Mouse (Mus musculus): Measurements from ENCODE around the gene Rps27. TPM values are rescaled to one million over a fixed set of nuclear protein-coding genes. Genes with fewer than 3 reads are reported as not detected.

Gene Rps27
- polyA plus RNA-seq, 1 experiment from 2014 or later, result 1,909 TPM

DNA sequence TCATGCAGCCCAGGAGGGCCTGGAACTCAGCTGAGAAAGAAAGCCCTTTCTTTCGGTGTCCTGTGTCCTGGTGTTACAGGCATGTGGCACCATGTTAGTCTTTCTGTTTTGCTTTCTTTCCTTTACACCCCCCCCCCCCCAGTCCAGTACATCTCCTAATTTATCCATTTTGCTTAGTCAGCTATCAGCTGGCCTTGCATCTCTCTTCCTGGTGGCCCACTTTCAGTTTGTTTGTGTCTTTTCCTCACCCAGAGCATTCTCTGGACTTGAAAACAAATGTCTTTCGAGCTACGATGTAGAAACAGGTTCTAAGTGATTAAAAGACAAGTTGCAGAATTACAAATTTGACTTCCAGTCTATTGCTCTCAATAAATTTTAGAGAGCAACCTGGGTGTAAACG lies 9.0 kb upstream of the Rps27 start:
- no peak overlapping the region for H3K4me2 ChIP-seq (replicated peaks; ENCODE audit: low read depth, low read length)
- peaks cover 6% of the 10 kb centered on the region; the same call in 1 of the 2 replicates for H3K36me3 ChIP-seq (ENCODE audit: insufficient read depth, low read length)
- H3K9me3 ChIP-seq (ENCODE audit: low read length), result no peaks in the 10 kb centered on the region
- H3K9ac ChIP-seq (replicated peaks; ENCODE audit: low read depth), result no peak overlapping the region
- 86% methylated on average over 4 of the region's 4 CpGs for WGBS
- H3K27ac ChIP-seq (ENCODE audit: low read length), result no peak overlapping the region
- H3K4me1 ChIP-seq (ENCODE audit: insufficient read depth, low read depth, low read length), result peaks cover 4% of the 10 kb centered on the region
- no peak for TF ChIP-seq EP300 (IDR thresholded peaks at IDR 0.05)
- TF ChIP-seq CTCF (IDR thresholded peaks at IDR 0.05), result no peak
- ATAC-seq (no peak), DNase-seq (ENCODE audit: low spot score) (no peak)
- no peak overlapping the region for H3K4me3 ChIP-seq (ENCODE audit: low read depth, low read length)
- H3K27me3 ChIP-seq (replicated peaks; ENCODE audit: insufficient read depth, low read length), result no peaks in the 10 kb centered on the region

DNA sequence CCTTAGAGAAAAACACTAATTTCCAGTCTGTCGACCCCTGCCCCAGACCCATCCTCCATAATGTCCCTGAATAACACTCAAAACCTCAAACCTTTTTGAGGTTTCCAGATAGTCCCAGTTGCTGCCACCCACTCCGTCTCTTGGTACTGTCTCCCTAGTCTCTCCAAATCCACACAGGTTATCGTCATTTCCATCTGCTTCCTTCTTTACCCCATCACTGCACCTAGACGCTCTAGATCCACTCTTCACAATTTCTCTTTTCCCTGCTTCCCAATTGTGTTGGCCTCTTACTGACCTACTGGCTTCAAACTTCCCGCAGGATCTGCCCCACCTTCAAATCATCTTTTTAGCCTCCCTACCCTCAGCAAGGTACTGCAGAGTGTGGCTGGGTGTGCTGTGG lies 7.7 kb upstream of the Rps27 start:
- peak overlapping the region; percentile 50 for H3K4me3 ChIP-seq (ENCODE audit: low read depth, low read length)
- H3K4me2 ChIP-seq (replicated peaks; ENCODE audit: low read depth, low read length), result peak overlapping the region; percentile 73
- H3K27ac ChIP-seq (ENCODE audit: low read length), result no peak overlapping the region
- WGBS, result 5% methylated on average over 5 of the region's 5 CpGs
- peaks cover 4% of the 10 kb centered on the region for H3K4me1 ChIP-seq (ENCODE audit: insufficient read depth, low read depth, low read length)
- TF ChIP-seq CTCF (IDR thresholded peaks at IDR 0.05), result no peak
- TF ChIP-seq EP300 (IDR thresholded peaks at IDR 0.05), result no peak
- DNase-seq (ENCODE audit: low spot score) (no peak), ATAC-seq (no peak)
- peak overlapping the region; percentile 37; the same call in 1 of the 2 replicates for H3K9ac ChIP-seq (replicated peaks; ENCODE audit: low read depth)
- no peaks in the 10 kb centered on the region for H3K27me3 ChIP-seq (replicated peaks; ENCODE audit: insufficient read depth, low read length)
- no peaks in the 10 kb centered on the region for H3K9me3 ChIP-seq (ENCODE audit: low read length)
- peaks cover 6% of the 10 kb centered on the region; the same call in 1 of the 2 replicates for H3K36me3 ChIP-seq (ENCODE audit: insufficient read depth, low read length)

DNA sequence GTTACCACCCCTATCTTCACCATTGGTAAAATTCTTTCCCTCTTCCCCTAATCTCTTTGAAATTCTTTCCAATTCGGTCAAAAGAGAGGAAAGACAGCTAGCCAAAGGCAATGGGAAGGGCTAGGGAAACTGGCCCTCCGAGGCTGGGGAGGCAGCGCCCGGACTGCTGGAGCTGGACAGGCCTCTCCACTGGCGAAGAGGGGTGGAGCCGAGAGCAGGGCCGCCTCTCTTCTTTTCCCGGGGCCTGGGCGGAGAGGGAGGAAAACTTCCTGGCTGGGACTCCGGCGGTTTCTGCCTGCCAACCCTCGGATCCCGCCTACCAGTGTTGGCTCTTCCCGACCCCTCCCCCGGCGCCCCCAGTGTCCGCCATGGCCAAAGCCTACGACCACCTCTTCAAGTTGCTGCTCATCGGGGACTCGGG lies 7.1 kb upstream of the Rps27 start:
- peak overlapping the region; percentile 37 for H3K9ac ChIP-seq (replicated peaks; ENCODE audit: low read depth)
- DNase-seq (ENCODE audit: low spot score) (peak; percentile 89), ATAC-seq (peak; percentile 93)
- TF ChIP-seq EP300 (IDR thresholded peaks at IDR 0.05), result 0 out of 2 replicates have a peak, but pooled peaks have one; percentile 44
- TF ChIP-seq CTCF (IDR thresholded peaks at IDR 0.05), result no peak
- H3K4me1 ChIP-seq (ENCODE audit: insufficient read depth, low read depth, low read length), result peaks cover 4% of the 10 kb centered on the region
- H3K9me3 ChIP-seq (ENCODE audit: low read length), result no peaks in the 10 kb centered on the region
- H3K4me3 ChIP-seq (ENCODE audit: low read depth, low read length), result peak overlapping the region; percentile 50
- H3K27me3 ChIP-seq (replicated peaks; ENCODE audit: insufficient read depth, low read length), result no peaks in the 10 kb centered on the region
- H3K36me3 ChIP-seq (ENCODE audit: insufficient read depth, low read length), result 0 out of 2 replicates have a peak, but pooled peaks cover 6% of the 10 kb centered on the region
- H3K27ac ChIP-seq (ENCODE audit: low read length), result peak overlapping the region; percentile 75
- peak overlapping the region; percentile 73 for H3K4me2 ChIP-seq (replicated peaks; ENCODE audit: low read depth, low read length)
- 2% methylated on average over 15 of the region's 20 CpGs for WGBS

DNA sequence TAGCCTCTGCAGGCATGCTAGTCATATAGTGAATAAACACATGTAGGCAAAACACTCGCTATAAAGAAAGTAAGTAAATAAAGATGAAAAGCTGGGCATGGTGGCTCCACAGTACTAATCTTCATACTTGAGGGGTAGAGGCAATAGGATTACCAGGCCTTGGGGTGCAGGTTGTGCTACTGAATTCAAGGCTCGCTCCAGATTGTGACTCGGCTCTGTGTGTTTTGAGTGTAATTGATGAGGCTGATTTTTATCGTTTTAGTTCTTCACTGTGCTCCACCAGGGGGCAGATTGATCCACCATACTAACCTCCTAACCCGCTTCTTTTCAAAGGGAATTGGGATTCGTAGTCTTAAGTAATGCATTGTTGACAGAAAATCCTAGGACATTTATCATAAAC lies 6.6 kb upstream of the Rps27 start:
- WGBS, result 6% methylated on average over 6 of the region's 6 CpGs
- Histone ChIP-seq H3K27me3 (replicated peaks; ENCODE audit: insufficient read depth, low read length) (no peaks in the 10 kb centered on the region), H3K4me1 (ENCODE audit: insufficient read depth, low read depth, low read length) (peaks cover 4% of the 10 kb centered on the region), H3K4me3 (ENCODE audit: low read depth, low read length) (peak overlapping the region; percentile 50), H3K4me2 (replicated peaks; ENCODE audit: low read depth, low read length) (peak overlapping the region; percentile 73), H3K27ac (ENCODE audit: low read length) (peak overlapping the region; percentile 75), H3K36me3 (ENCODE audit: insufficient read depth, low read length) (0 out of 2 replicates have a peak, but pooled peaks cover 4% of the 10 kb centered on the region), H3K9ac (replicated peaks; ENCODE audit: low read depth) (peak overlapping the region; percentile 37; the same call in 1 of the 2 replicates), H3K9me3 (ENCODE audit: low read length) (no peaks in the 10 kb centered on the region)
- TF ChIP-seq CTCF (IDR thresholded peaks at IDR 0.05) (peak; percentile 77), EP300 (IDR thresholded peaks at IDR 0.05) (no peak)
- peak; percentile 61 for ATAC-seq
- DNase-seq (ENCODE audit: low spot score), result peak; percentile 83

DNA sequence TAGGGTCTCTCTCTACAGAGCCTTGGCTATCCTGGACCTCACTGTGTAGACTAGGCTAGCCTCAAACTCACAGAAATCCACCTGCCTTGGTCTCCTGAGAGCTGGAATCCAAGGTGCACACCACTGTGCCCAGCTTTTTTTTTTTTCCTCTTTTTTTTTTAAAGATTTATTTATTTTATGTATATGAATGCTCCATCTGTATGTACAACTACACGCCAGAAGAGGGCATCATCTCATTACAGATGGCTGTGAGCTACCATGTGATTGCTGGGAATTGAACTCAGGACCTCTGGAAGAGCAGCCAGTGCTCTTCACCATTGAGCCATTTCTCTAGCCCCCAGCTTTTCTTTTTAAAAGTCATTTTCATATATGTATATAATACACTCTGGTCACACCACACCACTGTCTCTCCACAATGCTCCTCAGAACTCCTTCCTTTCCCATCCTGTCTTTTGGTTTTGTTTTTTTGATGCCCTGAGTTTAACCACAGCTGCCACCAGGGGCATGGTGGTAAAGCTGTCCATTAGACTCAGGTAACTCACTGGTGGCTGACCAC lies 2.5 kb upstream of the Rps27 start:
- Histone ChIP-seq H3K27me3 (replicated peaks; ENCODE audit: insufficient read depth, low read length) (no peaks in the 10 kb centered on the region), H3K27ac (ENCODE audit: low read length) (no peak overlapping the region), H3K9me3 (ENCODE audit: low read length) (no peaks in the 10 kb centered on the region), H3K4me2 (replicated peaks; ENCODE audit: low read depth, low read length) (no peak overlapping the region), H3K4me3 (ENCODE audit: low read depth, low read length) (no peak overlapping the region), H3K36me3 (ENCODE audit: insufficient read depth, low read length) (0 out of 2 replicates have a peak, but pooled peaks cover 5% of the 10 kb centered on the region), H3K4me1 (ENCODE audit: insufficient read depth, low read depth, low read length) (peaks cover 8% of the 10 kb centered on the region; the same call in 1 of the 2 replicates), H3K9ac (replicated peaks; ENCODE audit: low read depth) (no peak overlapping the region)
- WGBS, result 35% methylated on average over 1 of the region's 1 CpGs
- TF ChIP-seq EP300 (IDR thresholded peaks at IDR 0.05) (no peak), CTCF (IDR thresholded peaks at IDR 0.05) (peak; percentile 50)
- ATAC-seq (no peak), DNase-seq (ENCODE audit: low spot score) (no peak)

DNA sequence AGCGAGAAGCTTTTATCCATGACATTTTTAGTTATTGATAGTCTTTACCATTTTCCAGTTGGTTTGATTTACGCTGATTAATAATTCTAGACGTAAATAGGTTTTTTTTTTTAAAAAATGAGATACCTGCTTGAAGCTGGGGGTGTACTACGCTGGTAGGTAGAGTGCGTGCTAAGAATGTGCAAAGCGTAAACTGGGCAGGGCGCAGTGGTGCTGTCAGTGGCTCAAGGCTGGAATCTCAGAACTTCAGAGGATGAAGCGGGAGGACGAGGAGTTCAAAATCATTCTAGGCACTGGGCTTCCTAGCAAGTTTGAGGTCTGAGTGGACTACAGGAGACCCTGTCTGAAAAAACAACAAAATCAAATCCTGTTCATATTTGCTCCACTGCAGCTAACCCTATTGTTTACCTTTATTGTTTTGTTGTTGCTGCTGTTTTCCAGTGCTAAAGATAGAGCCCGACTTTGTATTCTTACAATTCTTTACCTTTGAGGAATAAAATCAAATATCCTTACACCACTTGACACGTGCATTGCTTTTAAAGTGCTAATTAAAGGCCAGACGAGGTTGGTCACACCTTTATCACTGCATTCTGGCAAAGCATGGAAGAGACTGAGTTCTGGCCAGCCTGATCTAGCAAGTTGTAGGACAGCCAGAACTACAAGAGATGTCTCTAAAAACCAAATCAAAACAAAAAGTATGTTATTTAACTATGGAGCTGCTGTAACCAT lies 669 bp upstream of the Rps27 start:
- no peak overlapping the region; the same call in 1 of the 2 replicates for H3K9ac ChIP-seq (replicated peaks; ENCODE audit: low read depth)
- H3K9me3 ChIP-seq (ENCODE audit: low read length), result no peaks in the 10 kb centered on the region
- WGBS, result 12% methylated on average over 12 of the region's 12 CpGs
- H3K36me3 ChIP-seq (ENCODE audit: insufficient read depth, low read length), result 0 out of 2 replicates have a peak, but pooled peaks cover 9% of the 10 kb centered on the region
- DNase-seq (ENCODE audit: low spot score) (peak; percentile 35), ATAC-seq (peak; percentile 29; the same call in 1 of the 2 replicates)
- TF ChIP-seq EP300 (IDR thresholded peaks at IDR 0.05) (no peak), CTCF (IDR thresholded peaks at IDR 0.05) (no peak)
- peak overlapping the region; percentile 57 for H3K4me2 ChIP-seq (replicated peaks; ENCODE audit: low read depth, low read length)
- H3K27ac ChIP-seq (ENCODE audit: low read length), result peak overlapping the region; percentile 38
- peak overlapping the region; percentile 87 for H3K4me3 ChIP-seq (ENCODE audit: low read depth, low read length)
- peaks cover 8% of the 10 kb centered on the region; the same call in 1 of the 2 replicates for H3K4me1 ChIP-seq (ENCODE audit: insufficient read depth, low read depth, low read length)
- no peaks in the 10 kb centered on the region for H3K27me3 ChIP-seq (replicated peaks; ENCODE audit: insufficient read depth, low read length)
